Mouse (Mus musculus) midbrain, embryonic 15.5 days (tissue): ENCODE results near the gene Atp5h. TPM values are rescaled to one million over a fixed set of nuclear protein-coding genes. Genes with fewer than 3 reads are reported as not detected.

Experiments
- ATAC-seq: fragments of 200-750 bp; cut with Nextera tagmentation; replicated peaks from 2 replicates; pipeline ENCODE4 v1.8.0; 2017; ENCODE audit warnings: moderate TSS enrichment
- H3K27ac ChIP-seq: fragments of 300-500 bp; sonication (generic); 2 replicates; pipeline ENCODE4 v1.5.1; 2015; ENCODE audit warnings: mild to moderate bottlenecking, inconsistent platforms
- H3K27me3 ChIP-seq: fragments of 300-500 bp; sonication (generic); replicated peaks from 2 replicates; pipeline ENCODE4 v1.6.1; 2015; ENCODE audit warnings: inconsistent platforms
- H3K36me3 ChIP-seq: fragments of 300-500 bp; sonication (generic); replicated peaks from 2 replicates; pipeline ENCODE4 v1.6.1; 2015; ENCODE audit warnings: inconsistent platforms
- H3K4me1 ChIP-seq: fragments of 300-500 bp; sonication (generic); 2 replicates; pipeline ENCODE4 v1.6.1; 2015; ENCODE audit warnings: inconsistent platforms
- H3K4me2 ChIP-seq: fragments of 300-500 bp; sonication (generic); 2 replicates; pipeline ENCODE4 v1.6.1; 2015; ENCODE audit warnings: inconsistent platforms, mild to moderate bottlenecking, moderate library complexity
- H3K4me3 ChIP-seq: fragments of 300-500 bp; sonication (generic); 2 replicates; pipeline ENCODE4 v1.5.1; 2015; ENCODE audit warnings: mild to moderate bottlenecking, inconsistent platforms
- H3K9ac ChIP-seq: fragments of 300-500 bp; sonication (generic); 2 replicates; pipeline ENCODE4 v1.6.1; 2015; ENCODE audit warnings: mild to moderate bottlenecking, inconsistent platforms
- H3K9me3 ChIP-seq: fragments of 300-500 bp; sonication (generic); 2 replicates; pipeline ENCODE4 v1.6.1; 2016; ENCODE audit warnings: inconsistent platforms
- WGBS: fragments of 180-500 bp; shearing (Covaris S2); methylation state at CpG from one replicate; pipeline ENCODE4 v1.1.7; 2015; ENCODE audit warnings: mixed read lengths; 5-methylcytosine and 5-hydroxymethylcytosine counted together
- polyA plus RNA-seq: library from polyadenylated mRNA; unstranded; fragments of >200 nt; fragmentation: Nextera tagmentation; extraction: Ambion mirVana; gene quantifications from 2 replicates; pipeline ENCODE4 v1.2.1, GENCODE M21; 2015

The Atp5h gene
- polyA plus RNA-seq, 1 experiment from 2014 or later, result 789 TPM

GRCm38 (mm10) chr11:115383701-115384474 lies 35.9 kb downstream of the Atp5h start:
- peak overlapping the region; percentile 80 for H3K4me2 ChIP-seq
- H3K36me3 ChIP-seq, result no peaks in the 10 kb centered on the region
- peaks cover 44% of the 10 kb centered on the region for H3K4me1 ChIP-seq
- peak overlapping the region; percentile 81 for H3K9ac ChIP-seq
- WGBS, result 33% methylated on average over 16 of the region's 16 CpGs
- no peaks in the 10 kb centered on the region for H3K9me3 ChIP-seq
- no peak for ATAC-seq
- H3K27ac ChIP-seq, result peak overlapping the region; percentile 87
- peak overlapping the region; percentile 59 for H3K4me3 ChIP-seq
- H3K27me3 ChIP-seq, result no peaks in the 10 kb centered on the region

DNA sequence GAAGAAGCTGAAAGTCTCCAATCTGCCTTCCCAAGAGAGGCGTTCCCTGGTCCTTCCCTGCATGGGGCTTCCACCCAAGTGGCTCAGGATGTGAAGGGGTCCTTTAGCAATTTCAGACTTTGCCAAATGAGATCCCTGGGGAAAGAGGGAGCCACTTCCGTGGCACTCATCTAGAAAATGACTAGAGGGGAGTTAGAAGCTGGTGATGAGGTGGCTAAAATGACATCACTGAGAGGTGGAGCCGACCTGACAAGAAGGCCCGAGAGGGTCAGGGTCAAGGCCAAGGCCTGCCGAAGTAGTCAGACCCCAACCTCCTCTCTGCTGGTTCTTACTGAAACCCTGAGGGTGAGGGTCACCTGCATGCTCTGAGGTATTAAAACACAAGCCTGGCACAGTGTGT lies 36.9 kb downstream of the Atp5h start:
- H3K9ac ChIP-seq, result peak overlapping the region; percentile 81
- peak overlapping the region; percentile 80 for H3K4me2 ChIP-seq
- H3K4me3 ChIP-seq, result peak overlapping the region; percentile 59
- peak overlapping the region; percentile 87 for H3K27ac ChIP-seq
- H3K9me3 ChIP-seq, result no peaks in the 10 kb centered on the region
- peaks cover 44% of the 10 kb centered on the region for H3K4me1 ChIP-seq
- WGBS, result 10% methylated on average over 5 of the region's 5 CpGs
- H3K36me3 ChIP-seq, result no peaks in the 10 kb centered on the region
- H3K27me3 ChIP-seq, result no peaks in the 10 kb centered on the region
- ATAC-seq, result no peak

- Histone ChIP-seq H3K27me3 (no peaks in the 10 kb centered on the region), H3K36me3 (no peaks in the 10 kb centered on the region), H3K4me3 (peak within 1 kb of the TSS; percentile 59), H3K27ac (peak within 1 kb of the TSS; percentile 87), H3K9ac (peak within 1 kb of the TSS; percentile 81), H3K4me1 (peaks cover 44% of the 10 kb centered on the region), H3K4me2 (peak within 1 kb of the TSS; percentile 80), H3K9me3 (no peaks in the 10 kb centered on the region)
- ATAC-seq, result peak; percentile 88
- WGBS, result under 1% methylated on average over 67 of the region's 76 CpGs
Observed at GRCm38 (mm10) chr11:115381743-115382539, 37.8 kb downstream of the Atp5h start, which contains the start of gene Cdr2l. Cdr2l (plus strand) TSS chr11:115381916.

DNA sequence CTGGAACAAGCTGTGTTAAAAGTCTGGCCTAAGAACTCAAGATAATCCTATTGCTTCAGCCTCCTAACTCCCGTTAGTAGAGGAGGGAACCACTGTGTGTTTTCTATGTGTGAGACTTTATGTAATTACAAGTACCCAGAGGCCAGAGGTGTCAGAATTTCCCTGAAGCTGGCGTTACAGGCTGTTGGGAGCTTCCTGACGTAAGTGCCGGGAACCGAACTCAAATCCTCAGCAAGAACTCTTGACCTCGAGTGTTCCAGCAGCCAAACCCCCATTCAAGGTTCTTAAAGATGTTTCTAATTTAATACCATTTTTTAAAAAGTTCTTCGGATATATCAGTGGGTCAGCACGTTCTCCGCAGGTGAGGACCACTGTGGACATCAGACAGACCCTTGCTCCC lies 38.5 kb downstream of the Atp5h start:
- WGBS, result 11% methylated on average over 9 of the region's 9 CpGs
- H3K9ac ChIP-seq, result 0 out of 2 replicates have a peak overlapping the region, but pooled peaks have one; percentile 19
- peaks cover 42% of the 10 kb centered on the region for H3K4me1 ChIP-seq
- H3K4me3 ChIP-seq, result peak overlapping the region; percentile 59
- ATAC-seq, result no peak
- no peaks in the 10 kb centered on the region for H3K27me3 ChIP-seq
- H3K9me3 ChIP-seq, result no peaks in the 10 kb centered on the region
- H3K27ac ChIP-seq, result peak overlapping the region; percentile 87; the same call in 1 of the 2 replicates
- peak overlapping the region; percentile 80 for H3K4me2 ChIP-seq
- H3K36me3 ChIP-seq, result no peaks in the 10 kb centered on the region

- Histone ChIP-seq H3K4me1 (peaks cover 25% of the 10 kb centered on the region), H3K4me2 (no peak overlapping the region), H3K27ac (no peak overlapping the region), H3K27me3 (no peaks in the 10 kb centered on the region; the same call in 1 of the 2 replicates), H3K36me3 (no peaks in the 10 kb centered on the region), H3K4me3 (no peak overlapping the region), H3K9me3 (no peaks in the 10 kb centered on the region), H3K9ac (no peak overlapping the region)
- ATAC-seq, result no peak
- WGBS, result 88% methylated on average over 7 of the region's 7 CpGs
Observed at GRCm38 (mm10) chr11:115377854-115378253, 41.9 kb downstream of the Atp5h start.

DNA sequence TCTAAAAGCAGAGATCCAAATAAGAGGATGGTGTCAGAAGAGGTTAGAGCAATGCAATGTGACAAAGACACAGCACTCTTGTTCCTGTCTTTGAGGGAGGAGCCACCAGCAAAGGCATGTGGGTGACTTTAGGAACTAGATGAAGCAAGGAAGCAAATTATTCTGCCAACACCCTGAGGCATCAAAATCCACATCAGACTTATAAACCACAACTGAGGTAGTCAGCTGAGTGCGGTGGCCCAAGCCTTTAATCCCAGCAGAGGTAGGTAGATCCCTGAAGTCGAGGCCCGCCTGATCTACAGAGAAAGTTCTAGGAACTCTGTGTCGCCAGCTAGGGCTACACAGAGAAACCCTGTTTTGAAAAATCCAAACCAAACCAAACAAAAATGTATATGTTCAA lies 42.5 kb downstream of the Atp5h start:
- no peak for ATAC-seq
- no peaks in the 10 kb centered on the region for H3K36me3 ChIP-seq
- WGBS, result 94% methylated on average over 4 of the region's 4 CpGs
- H3K27me3 ChIP-seq, result no peaks in the 10 kb centered on the region; the same call in 1 of the 2 replicates
- no peak overlapping the region for H3K27ac ChIP-seq
- H3K9ac ChIP-seq, result no peak overlapping the region
- no peaks in the 10 kb centered on the region for H3K9me3 ChIP-seq
- no peak overlapping the region for H3K4me2 ChIP-seq
- H3K4me1 ChIP-seq, result peaks cover 20% of the 10 kb centered on the region
- H3K4me3 ChIP-seq, result no peak overlapping the region

- ATAC-seq, result no peak
- 70% methylated on average over 7 of the region's 7 CpGs for WGBS
- no peak overlapping the region for H3K4me2 ChIP-seq
- H3K9ac ChIP-seq, result no peak overlapping the region
- H3K9me3 ChIP-seq, result no peaks in the 10 kb centered on the region
- H3K27me3 ChIP-seq, result no peaks in the 10 kb centered on the region; the same call in 1 of the 2 replicates
- no peaks in the 10 kb centered on the region for H3K36me3 ChIP-seq
- no peak overlapping the region for H3K4me3 ChIP-seq
- peaks cover 20% of the 10 kb centered on the region for H3K4me1 ChIP-seq
- no peak overlapping the region for H3K27ac ChIP-seq
Observed at GRCm38 (mm10) chr11:115376722-115377121, 43.0 kb downstream of the Atp5h start.

DNA sequence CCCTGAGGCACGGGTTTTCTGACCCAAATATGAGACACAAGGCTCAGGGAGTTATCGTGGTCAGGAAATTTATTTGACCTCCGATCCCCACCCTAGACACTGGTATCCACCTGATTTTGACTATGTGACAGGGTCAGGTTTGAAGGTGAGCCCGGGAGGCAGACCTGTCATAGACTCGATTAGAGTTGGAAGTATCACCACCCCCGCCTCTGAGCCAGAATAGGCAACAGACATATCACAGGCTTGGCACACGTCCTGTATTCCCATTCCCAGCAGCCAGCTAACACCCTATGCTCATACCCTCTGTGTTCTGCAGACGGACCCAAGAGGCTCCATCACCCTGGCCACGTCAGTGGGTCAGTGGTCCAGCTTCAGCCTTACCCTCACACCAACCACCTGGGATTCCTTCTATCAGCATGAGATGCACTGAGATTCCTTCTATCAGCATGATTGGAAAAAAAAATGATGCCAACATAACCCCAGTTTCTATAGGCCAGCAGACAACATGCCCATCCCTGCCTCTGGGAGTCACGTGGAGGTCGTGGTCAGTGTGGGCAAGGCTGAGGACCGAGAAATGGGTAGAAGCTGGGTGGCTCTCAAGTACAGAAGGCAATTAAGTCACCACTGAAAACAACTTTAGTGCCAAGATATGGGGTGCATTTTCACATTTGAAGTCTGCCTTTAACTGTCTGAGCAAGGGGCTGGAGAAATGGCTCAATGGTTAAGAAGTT lies 44.9 kb downstream of the Atp5h start:
- Histone ChIP-seq H3K9me3 (no peaks in the 10 kb centered on the region), H3K4me3 (peak overlapping the region; percentile 44), H3K27me3 (no peaks in the 10 kb centered on the region; the same call in 1 of the 2 replicates), H3K4me1 (peaks cover 14% of the 10 kb centered on the region), H3K4me2 (peak overlapping the region; percentile 80), H3K27ac (peak overlapping the region; percentile 70), H3K36me3 (no peaks in the 10 kb centered on the region), H3K9ac (peak overlapping the region; percentile 59)
- ATAC-seq, result peak; percentile 21; the same call in 1 of the 2 replicates
- WGBS, result 68% methylated on average over 12 of the region's 12 CpGs

DNA sequence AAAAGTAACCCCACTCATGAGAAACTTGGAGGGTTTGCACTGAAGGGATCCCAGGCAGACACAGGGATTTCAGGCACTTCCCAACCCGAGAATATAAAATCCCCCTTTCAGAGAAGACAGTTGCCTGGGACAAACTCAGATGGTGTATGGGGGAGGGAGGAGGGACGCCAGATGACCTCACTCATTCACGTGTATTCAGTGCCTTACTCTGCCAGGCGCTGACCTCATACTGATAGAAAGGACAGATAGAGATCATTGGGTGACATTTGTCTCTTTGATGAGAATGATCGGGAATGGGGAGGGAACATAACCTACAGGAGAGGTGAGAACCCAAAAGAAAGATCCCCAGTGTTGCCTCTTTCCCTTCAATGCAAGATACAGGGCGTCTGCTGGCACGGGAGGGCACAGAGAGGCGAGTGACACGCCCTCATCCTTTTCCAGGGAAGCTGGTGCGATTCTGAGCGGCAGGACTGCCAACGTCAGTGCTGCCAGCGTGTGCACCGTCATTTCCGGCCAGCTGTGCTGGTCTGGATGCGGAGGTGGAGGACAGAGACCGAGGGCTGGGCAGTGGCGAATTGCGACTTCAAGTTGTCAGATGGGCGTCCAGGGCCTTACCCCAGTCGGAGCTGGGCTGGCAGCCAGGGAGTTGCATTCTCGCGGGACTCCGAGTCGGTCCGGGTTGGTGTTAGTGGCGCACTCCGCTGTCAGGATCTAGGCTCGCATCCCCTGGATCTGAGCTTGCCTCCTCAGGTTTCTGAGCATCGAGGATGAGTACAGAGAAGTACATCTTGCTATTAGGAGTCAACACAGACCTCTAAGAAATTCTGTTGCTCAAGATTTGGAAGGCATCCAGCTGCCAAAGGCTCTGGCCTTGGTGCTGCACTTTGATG lies 45.7 kb downstream of the Atp5h start:
- H3K27me3 ChIP-seq, result peaks cover 6% of the 10 kb centered on the region; the same call in 1 of the 2 replicates
- peak; percentile 81 for ATAC-seq
- H3K9ac ChIP-seq, result peak overlapping the region; percentile 59
- H3K4me1 ChIP-seq, result peaks cover 14% of the 10 kb centered on the region
- H3K4me2 ChIP-seq, result peak overlapping the region; percentile 80
- H3K36me3 ChIP-seq, result no peaks in the 10 kb centered on the region
- peak overlapping the region; percentile 70 for H3K27ac ChIP-seq
- WGBS, result 1% methylated on average over 30 of the region's 30 CpGs
- no peaks in the 10 kb centered on the region for H3K9me3 ChIP-seq
- peak overlapping the region; percentile 44 for H3K4me3 ChIP-seq

DNA sequence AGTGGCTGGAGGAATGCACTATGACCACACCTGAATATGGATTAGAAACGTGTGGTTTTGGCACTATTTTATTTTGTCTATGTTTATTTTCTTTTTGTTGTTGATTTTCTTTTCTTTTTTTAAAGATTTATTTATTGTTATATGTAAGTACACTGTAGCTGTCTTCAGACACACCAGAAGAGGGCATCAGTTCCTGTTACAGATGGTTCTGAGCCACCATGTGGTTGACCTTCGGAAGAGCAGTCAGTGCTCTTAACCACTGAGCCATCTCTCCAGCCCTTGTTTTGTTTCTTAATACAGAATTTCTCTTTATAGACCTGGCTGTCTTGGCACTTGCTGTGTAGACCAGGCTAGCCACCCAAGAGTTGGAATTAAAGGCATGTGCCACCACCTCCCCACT lies 47.0 kb downstream of the Atp5h start:
- Histone ChIP-seq H3K27me3 (peaks cover 6% of the 10 kb centered on the region; the same call in 1 of the 2 replicates), H3K4me1 (peaks cover 14% of the 10 kb centered on the region), H3K9me3 (no peaks in the 10 kb centered on the region), H3K36me3 (no peaks in the 10 kb centered on the region), H3K4me3 (no peak overlapping the region), H3K4me2 (no peak overlapping the region), H3K27ac (no peak overlapping the region), H3K9ac (no peak overlapping the region)
- no peak for ATAC-seq
- 47% methylated on average over 2 of the region's 2 CpGs for WGBS

DNA sequence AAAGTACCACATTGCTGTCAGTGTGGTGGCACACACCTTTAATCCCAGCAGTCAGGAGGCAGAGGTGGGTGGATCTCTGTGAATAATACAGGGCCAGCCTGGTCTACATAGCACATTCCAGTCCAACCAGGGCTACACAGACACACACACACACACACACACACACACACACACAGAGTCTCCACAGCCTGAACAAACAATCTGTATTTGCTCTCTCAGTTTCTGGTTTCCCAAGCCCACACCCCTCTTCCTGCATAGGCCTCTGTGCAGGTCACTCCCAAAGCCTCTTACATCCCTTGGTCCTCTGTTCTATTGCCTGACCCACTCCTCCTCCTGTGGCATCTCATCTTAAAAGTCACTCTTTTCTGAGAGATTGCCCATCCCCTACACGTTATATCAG lies 47.7 kb downstream of the Atp5h start:
- Histone ChIP-seq H3K27ac (no peak overlapping the region), H3K4me1 (peaks cover 14% of the 10 kb centered on the region), H3K27me3 (peaks cover 6% of the 10 kb centered on the region; the same call in 1 of the 2 replicates), H3K36me3 (no peaks in the 10 kb centered on the region), H3K4me3 (no peak overlapping the region), H3K9me3 (no peaks in the 10 kb centered on the region), H3K4me2 (no peak overlapping the region), H3K9ac (no peak overlapping the region)
- no peak for ATAC-seq
- WGBS, result 69% methylated on average over 1 of the region's 1 CpGs
